In the genomic region with DNA sequence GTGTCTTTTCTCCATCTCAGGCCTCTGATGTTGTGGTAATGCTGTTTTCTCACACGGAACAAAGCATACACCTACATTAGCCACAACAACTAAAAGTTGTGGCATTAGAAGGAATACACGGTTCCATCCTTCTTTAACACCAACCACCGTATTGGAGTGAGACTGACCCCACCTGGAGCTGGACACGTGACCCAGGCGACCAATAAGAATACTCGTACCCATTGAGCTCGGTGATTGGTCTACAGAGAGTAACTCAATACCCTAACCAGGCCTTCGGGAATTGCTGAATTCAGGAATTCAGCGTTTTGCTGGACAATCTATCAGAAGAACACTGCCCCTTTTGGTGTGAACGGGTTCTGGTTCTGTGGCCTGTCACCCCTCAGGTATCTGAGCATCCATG, we compare ENCODE assay signal across 28 mouse cellular contexts. TPM values are rescaled to one million over a fixed set of nuclear protein-coding genes. Genes with fewer than 3 reads are reported as not detected.
A peak's percentile ranks its signal among the peaks of the same experiment; 100 is the strongest.
DNase-seq lines count a peak whose midpoint lies in the region; TF ChIP-seq lines count a peak whose summit lies in the region.
"Had no signal": no experiment of that assay in that cellular context is flagged by ENCODE, and none has a peak within 500 bp of the region (broad histone marks: within the 10 kb centered on the region; RNA-seq: fewer than 3 reads in every experiment).

No protein-coding gene starts in this region.

- peak overlapping the region; percentile 25 for H3K4me3 ChIP-seq in testis, adult 2 months (ENCODE audit: control insufficient read depth, low read depth, low read length)
- H3K4me3 ChIP-seq in ES-E14 (ENCODE audit: insufficient read depth in 1 of 2, low read depth in 1 of 2, low read length in 2 of 2, poor library complexity in 1 of 2, severe bottlenecking in 1 of 2), result peak overlapping the region in 1 of 2 experiments; percentile 25; a peak in 2 of 4 replicates
- no peak overlapping the region for H3K4me3 ChIP-seq in limb, embryonic 10.5 days
- H3K4me3 ChIP-seq: embryonic facial prominence, embryonic 13.5 days; embryonic facial prominence, embryonic 15.5 days; erythroblast, embryonic 14.5 days; forebrain, embryonic 10.5 days; forebrain, embryonic 12.5 days had no signal

- TF ChIP-seq POLR2A in testis, adult 2 months (IDR thresholded peaks at IDR 0.05; ENCODE audit: control insufficient read depth, low read depth, low read length), result no peak

- H3K36me3 ChIP-seq in testis, adult 2 months (ENCODE audit: control insufficient read depth, insufficient read depth, low read length), result no peaks in the 10 kb centered on the region
- H3K36me3 ChIP-seq in ES-E14 (ENCODE audit: control insufficient read depth, insufficient read depth, low read length, poor library complexity, severe bottlenecking), result no peaks in the 10 kb centered on the region
- H3K36me3 ChIP-seq in limb, embryonic 10.5 days, result no peaks in the 10 kb centered on the region
- H3K36me3 ChIP-seq: embryonic facial prominence, embryonic 13.5 days; embryonic facial prominence, embryonic 15.5 days; forebrain, embryonic 10.5 days; forebrain, embryonic 12.5 days had no signal

- WGBS in limb, embryonic 10.5 days, result 59% methylated on average over 10 of the region's 10 CpGs

- H3K27ac ChIP-seq in testis, adult 2 months (ENCODE audit: control insufficient read depth, insufficient read depth, low read depth, low read length), result no peak overlapping the region
- no peak overlapping the region for H3K27ac ChIP-seq in ES-E14 (ENCODE audit: insufficient read depth, low read depth, low read length, poor library complexity, severe bottlenecking)
- no peak overlapping the region for H3K27ac ChIP-seq in limb, embryonic 10.5 days
- H3K27ac ChIP-seq: embryonic facial prominence, embryonic 13.5 days; embryonic facial prominence, embryonic 15.5 days; forebrain, embryonic 10.5 days; forebrain, embryonic 12.5 days had no signal

- H3K27me3 ChIP-seq in testis, adult 2 months (ENCODE audit: control insufficient read depth, insufficient read depth, low read length), result no peaks in the 10 kb centered on the region
- H3K27me3 ChIP-seq in limb, embryonic 10.5 days (ENCODE audit: low read depth, poor library complexity, severe bottlenecking), result no peaks in the 10 kb centered on the region
- H3K27me3 ChIP-seq: embryonic facial prominence, embryonic 13.5 days; embryonic facial prominence, embryonic 15.5 days; forebrain, embryonic 12.5 days had no signal

- no peak for DNase-seq in testis, postnatal 10 days (ENCODE audit: low spot score)
- DNase-seq in ES-E14 (ENCODE audit: low read depth, low spot score), result peak; percentile 27
- DNase-seq in R1 (ENCODE audit: low read depth, low spot score), result peak; percentile 80
- DNase-seq in testis, postnatal 14 days (ENCODE audit: low spot score), result peak; percentile 52
- DNase-seq in limb, embryonic 10.5 days (ENCODE audit: low spot score), result no peak
- no peak for DNase-seq in spleen, postnatal 14 days (ENCODE audit: low spot score in 2 of 2)
- DNase-seq in MN1 (ENCODE audit: low spot score), result no peak
- DNase-seq: adrenal gland, adult 2 months; adrenal gland, postnatal 10 days; adrenal gland, postnatal 25 days; B cell, adult 2 months; cerebellum, adult 11 months; cerebellum, adult 18-20 months; cerebellum, adult 8-10 months; cerebellum, adult 9-11 months; cerebellum, postnatal 14 days; cerebellum, postnatal 36 days; embryo, embryonic 11 days had no signal

- H3K9ac ChIP-seq in ES-E14 (ENCODE audit: insufficient read depth, low read depth, low read length, poor library complexity, severe bottlenecking), result no peak overlapping the region
- H3K9ac ChIP-seq: embryonic facial prominence, embryonic 13.5 days; embryonic facial prominence, embryonic 15.5 days; forebrain, embryonic 12.5 days had no signal

- peaks cover 6% of the 10 kb centered on the region for H3K4me1 ChIP-seq in testis, adult 2 months (ENCODE audit: control insufficient read depth, insufficient read depth, low read length)
- peaks cover 0 to 6% of the 10 kb centered on the region in 2 experiments; a peak in 2 of 4 replicates for H3K4me1 ChIP-seq in ES-E14 (ENCODE audit: control insufficient read depth in 2 of 2, insufficient read depth in 2 of 2, low read length in 2 of 2, poor library complexity in 1 of 2)
- H3K4me1 ChIP-seq in limb, embryonic 10.5 days, result peaks cover under 1% of the 10 kb centered on the region
- H3K4me1 ChIP-seq: embryonic facial prominence, embryonic 13.5 days; embryonic facial prominence, embryonic 15.5 days had no signal

- no peaks in the 10 kb centered on the region for H3K9me3 ChIP-seq in ES-E14 (ENCODE audit: control insufficient read depth, insufficient read depth, low read depth, low read length)
- H3K9me3 ChIP-seq in limb, embryonic 10.5 days (replicated peaks), result no peaks in the 10 kb centered on the region
- H3K9me3 ChIP-seq: embryonic facial prominence, embryonic 13.5 days; embryonic facial prominence, embryonic 15.5 days; forebrain, embryonic 10.5 days; forebrain, embryonic 12.5 days had no signal

- no peak for TF ChIP-seq CTCF in testis, adult 2 months (IDR thresholded peaks at IDR 0.05; ENCODE audit: control insufficient read depth, insufficient read depth, insufficient replicate concordance, low read depth, low read length)

- in situ Hi-C loops in ES-E14 (cut with MboI; ENCODE audit: low sequenced_read_pairs in 2 of 2, unreplicated experiment in 2 of 2), result no loop called here

TF ChIP-seq in ES-E14, 5 proteins besides CTCF, POLR2A, EP300 and RAD21:
- TF ChIP-seq ZNF384 (IDR thresholded peaks at IDR 0.05; ENCODE audit: low read depth, low read length) (no peak), ZC3H11A (IDR thresholded peaks at IDR 0.05; ENCODE audit: borderline replicate concordance, low read depth, low read length) (no peak), HCFC1 (IDR thresholded peaks at IDR 0.05; ENCODE audit: borderline replicate concordance, insufficient read depth, low read length) (no peak), CHD2 (IDR thresholded peaks at IDR 0.05; ENCODE audit: low read depth, low read length) (no peak), MAFK (IDR thresholded peaks at IDR 0.05; ENCODE audit: insufficient read depth, low read depth, low read length) (no peak)

RNA-seq across cellular contexts. Expression of a gene that starts 5.1 kb away (rescaled TPM):
- 0.17 and 0.19 TPM in 2 replicates for polyA plus RNA-seq in testis, adult 2 months (2012; rRNA removed)
- total RNA-seq in ES-E14 (2012; rRNA removed), result 0.11 TPM in 1 of 2 replicates, not detected in the other
- not detected in 2 replicates for polyA plus RNA-seq in limb, embryonic 10.5 days (2016; fragmentation: Nextera tagmentation; extraction: Ambion mirVana)
- total RNA-seq: CH12.LX; common myeloid progenitor, adult 5-6 weeks had no signal
- polyA plus RNA-seq: embryonic facial prominence, embryonic 11.5 days; embryonic facial prominence, embryonic 13.5 days; embryonic facial prominence, embryonic 15.5 days; erythroblast, embryonic 14.5 days; forebrain, embryonic 10.5 days had no signal

RNA-seq across cellular contexts. Expression of a gene that starts 28.2 kb away (rescaled TPM):
- 9.2 and 13.4 TPM in 2 replicates for polyA plus RNA-seq in testis, adult 2 months (2012; rRNA removed)
- 0.16 TPM in 1 of 2 replicates, not detected in the other for total RNA-seq in ES-E14 (2012; rRNA removed)
- not detected in 2 replicates for polyA plus RNA-seq in limb, embryonic 10.5 days (2016; fragmentation: Nextera tagmentation; extraction: Ambion mirVana)
- total RNA-seq: CH12.LX; common myeloid progenitor, adult 5-6 weeks had no signal
- polyA plus RNA-seq: CD4-positive, CD25-positive, alpha-beta regulatory T cell, adult 4 months; embryonic facial prominence, embryonic 11.5 days; embryonic facial prominence, embryonic 13.5 days; erythroblast, embryonic 14.5 days; forebrain, embryonic 10.5 days had no signal

RNA-seq across cellular contexts. Expression of a gene that starts 31.9 kb away (rescaled TPM):
- polyA plus RNA-seq in testis, adult 2 months (2012; rRNA removed), result 52.8 and 62.3 TPM in 2 replicates
- 66.1 and 73.8 TPM in 2 replicates for total RNA-seq in ES-E14 (2012; rRNA removed)
- 248 and 264 TPM in 2 replicates for polyA plus RNA-seq in limb, embryonic 10.5 days (2016; fragmentation: Nextera tagmentation; extraction: Ambion mirVana)

RNA-seq across cellular contexts. Expression of a gene that starts 58.3 kb away (rescaled TPM):
- 32.1 and 33.0 TPM in 2 replicates for polyA plus RNA-seq in testis, adult 2 months (2012; rRNA removed)
- total RNA-seq in ES-E14 (2012; rRNA removed), result 34.8 and 46.0 TPM in 2 replicates
- polyA plus RNA-seq in limb, embryonic 10.5 days (2016; fragmentation: Nextera tagmentation; extraction: Ambion mirVana), result 110 and 126 TPM in 2 replicates

RNA-seq across cellular contexts. Expression of a gene that starts 58.3 kb away (rescaled TPM):
- polyA plus RNA-seq in testis, adult 2 months (2012; rRNA removed), result 3.5 and 4.8 TPM in 2 replicates
- total RNA-seq in ES-E14 (2012; rRNA removed), result 21.0 and 24.4 TPM in 2 replicates
- polyA plus RNA-seq in limb, embryonic 10.5 days (2016; fragmentation: Nextera tagmentation; extraction: Ambion mirVana), result 26.8 and 28.4 TPM in 2 replicates

Comparison
In these comparisons a context has a peak if more than half of its experiments do, and no peak if none do; other contexts are left out.
1. DNase-seq: peak in ES-E14 (single experiment), R1 (single experiment) and testis, postnatal 14 days (single experiment); none in testis, postnatal 10 days (single experiment), limb, embryonic 10.5 days (single experiment), spleen, postnatal 14 days (0 of 2) and MN1 (single experiment).
2. RNA of a gene that starts 28.2 kb away (polyA plus RNA-seq): 9.2 to 13.4 TPM in testis, adult 2 months; not detected in limb, embryonic 10.5 days; every median in the first group is over 10 times any median in the second.